Mouse (Mus musculus) liver, embryonic 15.5 days (tissue): ENCODE measurements at regions not wholly inside any gene's neighbourhood (a gene's known extent, or its start where the extent isn't known, plus 50 kb on each side); places are given as distances from the start of the nearest gene placed in this dataset.

Source experiments
- ATAC-seq: fragments of 200-750 bp; cut with Nextera tagmentation; 2 replicates; pipeline ENCODE4 v1.8.0; 2017; ENCODE audit warnings: moderate number of reproducible peaks, mild to moderate bottlenecking, moderate library complexity; ENCODE audit not compliant: insufficient read depth
- H3K27ac ChIP-seq: fragments of 300-500 bp; sonication (generic); replicated peaks from 2 replicates; pipeline ENCODE4 v1.5.1; 2015; ENCODE audit warnings: mild to moderate bottlenecking, inconsistent platforms
- H3K27me3 ChIP-seq: fragments of 300-500 bp; sonication (generic); 2 replicates; pipeline ENCODE4 v1.6.1; 2015; ENCODE audit warnings: mild to moderate bottlenecking, inconsistent platforms
- H3K36me3 ChIP-seq: fragments of 300-500 bp; sonication (generic); replicated peaks from 2 replicates; pipeline ENCODE4 v1.6.1; 2015; ENCODE audit warnings: moderate library complexity, mild to moderate bottlenecking, inconsistent platforms
- H3K4me1 ChIP-seq: fragments of 300-500 bp; sonication (generic); replicated peaks from 2 replicates; pipeline ENCODE4 v1.6.1; 2015; ENCODE audit warnings: inconsistent platforms
- H3K4me2 ChIP-seq: fragments of 300-500 bp; sonication (generic); 2 replicates; pipeline ENCODE4 v1.6.1; 2015; ENCODE audit warnings: moderate library complexity, mild to moderate bottlenecking, inconsistent platforms
- H3K4me3 ChIP-seq: fragments of 300-500 bp; sonication (generic); replicated peaks from 2 replicates; pipeline ENCODE4 v1.5.1; 2015; ENCODE audit warnings: mild to moderate bottlenecking, inconsistent platforms
- H3K9ac ChIP-seq: fragments of 300-500 bp; sonication (generic); 2 replicates; pipeline ENCODE4 v1.6.1; 2015; ENCODE audit warnings: moderate library complexity, mild to moderate bottlenecking, inconsistent platforms
- H3K9me3 ChIP-seq: fragments of 300-500 bp; sonication (generic); replicated peaks from 2 replicates; pipeline ENCODE4 v1.6.1; 2016; ENCODE audit warnings: inconsistent platforms
- WGBS: fragments of 180-500 bp; shearing (Covaris S2); methylation state at CpG from one replicate; pipeline ENCODE4 v1.1.7; 2015; ENCODE audit warnings: mixed read lengths; ENCODE audit not compliant: insufficient replicate concordance; 5-methylcytosine and 5-hydroxymethylcytosine counted together

- no peak overlapping the region for H3K4me2 ChIP-seq
- H3K4me1 ChIP-seq = no peaks in the 10 kb centered on the region
- no peak overlapping the region for H3K27ac ChIP-seq
- H3K9ac ChIP-seq = no peak overlapping the region
- no peak overlapping the region for H3K4me3 ChIP-seq
- 45% methylated on average over 15 of the region's 15 CpGs for WGBS
- peaks cover 12% of the 10 kb centered on the region; the same call in 1 of the 2 replicates for H3K27me3 ChIP-seq
- no peak for ATAC-seq
- H3K9me3 ChIP-seq = no peaks in the 10 kb centered on the region
- H3K36me3 ChIP-seq = no peaks in the 10 kb centered on the region
Measured at GRCm38 (mm10) chr1:55890511-55891151, 484.9 kb downstream of the Plcl1 start.

- Histone ChIP-seq H3K4me1 (no peaks in the 10 kb centered on the region), H3K36me3 (no peaks in the 10 kb centered on the region), H3K9ac (no peak overlapping the region), H3K27me3 (peaks cover 12% of the 10 kb centered on the region; the same call in 1 of the 2 replicates), H3K4me3 (no peak overlapping the region), H3K27ac (no peak overlapping the region), H3K4me2 (no peak overlapping the region), H3K9me3 (no peaks in the 10 kb centered on the region)
- WGBS = 65% methylated on average over 10 of the region's 10 CpGs
- ATAC-seq = no peak
Measured at GRCm38 (mm10) chr1:55891894-55892293, 486.2 kb downstream of the Plcl1 start.

DNA sequence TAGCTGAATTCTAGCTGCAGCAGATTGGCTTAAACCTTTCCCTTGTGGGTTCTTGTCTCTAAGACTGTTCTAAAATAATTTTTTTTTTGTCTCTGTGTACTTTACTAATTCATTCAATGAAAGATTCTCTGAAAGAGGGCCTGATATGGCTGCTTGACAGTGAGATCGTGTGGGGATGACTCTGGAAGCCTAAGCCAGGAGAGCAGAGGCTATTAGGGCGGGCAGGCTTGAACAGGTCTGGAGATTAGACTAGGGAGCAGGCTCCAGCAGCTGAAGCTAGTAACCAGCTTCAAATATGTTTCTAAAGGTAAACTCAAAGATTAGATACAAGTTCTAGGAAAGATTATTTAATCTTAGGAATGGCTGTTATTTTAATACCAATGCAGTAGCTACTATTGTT, 491.9 kb downstream of the Plcl1 start:
- H3K4me3 ChIP-seq = no peak overlapping the region
- no peak overlapping the region for H3K4me2 ChIP-seq
- no peak overlapping the region for H3K27ac ChIP-seq
- no peaks in the 10 kb centered on the region for H3K9me3 ChIP-seq
- H3K4me1 ChIP-seq = no peaks in the 10 kb centered on the region
- 47% methylated on average over 2 of the region's 2 CpGs for WGBS
- no peak overlapping the region for H3K9ac ChIP-seq
- no peaks in the 10 kb centered on the region for H3K36me3 ChIP-seq
- ATAC-seq = no peak
- H3K27me3 ChIP-seq = no peaks in the 10 kb centered on the region

GRCm38 (mm10) chr1:55898031-55898430, 492.3 kb downstream of the Plcl1 start:
- Histone ChIP-seq H3K4me2 (no peak overlapping the region), H3K9me3 (no peaks in the 10 kb centered on the region), H3K36me3 (no peaks in the 10 kb centered on the region), H3K9ac (no peak overlapping the region), H3K4me1 (no peaks in the 10 kb centered on the region), H3K27ac (no peak overlapping the region), H3K27me3 (no peaks in the 10 kb centered on the region), H3K4me3 (no peak overlapping the region)
- ATAC-seq = no peak
- 44% methylated on average over 3 of the region's 3 CpGs for WGBS

DNA sequence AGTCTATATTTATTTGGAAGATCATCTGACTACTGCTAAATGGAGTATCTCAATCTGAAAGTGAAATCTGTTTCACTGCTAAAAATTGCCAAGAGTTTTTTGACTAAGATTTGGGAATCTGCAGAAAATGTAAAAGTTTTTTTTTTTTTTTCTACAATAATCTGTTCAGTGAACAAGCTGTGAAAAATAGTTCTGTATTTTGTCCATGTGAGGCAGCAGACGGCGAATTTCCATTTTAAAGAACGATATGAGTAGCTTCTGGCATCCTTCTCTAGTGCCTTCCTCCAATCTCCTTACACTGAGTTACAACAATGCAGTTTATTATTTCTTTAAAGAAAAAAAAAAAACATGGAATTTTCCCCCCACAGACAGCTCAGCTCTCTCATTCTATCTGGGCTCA, 494.3 kb downstream of the Plcl1 start:
- Histone ChIP-seq H3K4me1 (no peaks in the 10 kb centered on the region), H3K4me3 (no peak overlapping the region), H3K4me2 (no peak overlapping the region), H3K9ac (no peak overlapping the region), H3K9me3 (no peaks in the 10 kb centered on the region), H3K36me3 (no peaks in the 10 kb centered on the region), H3K27ac (no peak overlapping the region), H3K27me3 (no peaks in the 10 kb centered on the region)
- no peak for ATAC-seq
- 62% methylated on average over 3 of the region's 3 CpGs for WGBS

DNA sequence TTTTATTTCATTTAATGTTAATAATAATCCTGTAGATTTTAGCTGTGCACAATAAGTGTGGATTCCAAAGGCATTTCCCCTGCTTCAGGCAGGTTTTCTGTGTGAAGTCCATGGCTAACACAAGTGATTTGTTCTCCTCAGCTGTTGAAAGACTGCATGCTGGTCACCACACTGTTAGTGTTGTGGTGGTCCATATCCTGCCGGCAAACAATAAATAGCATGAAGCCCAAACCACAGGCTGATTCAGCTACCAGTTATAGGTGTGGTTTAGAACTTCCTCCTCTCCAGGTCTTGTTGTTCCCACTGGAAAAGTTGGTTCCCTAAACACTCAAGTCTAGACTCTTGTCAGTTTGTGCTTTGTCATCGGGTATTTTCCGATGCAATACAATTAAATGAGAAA, 497.5 kb downstream of the Plcl1 start:
- 26% methylated on average over 3 of the region's 3 CpGs for WGBS
- Histone ChIP-seq H3K4me3 (no peak overlapping the region), H3K27ac (no peak overlapping the region), H3K4me1 (no peaks in the 10 kb centered on the region), H3K4me2 (no peak overlapping the region), H3K9me3 (no peaks in the 10 kb centered on the region), H3K9ac (no peak overlapping the region), H3K27me3 (no peaks in the 10 kb centered on the region), H3K36me3 (no peaks in the 10 kb centered on the region)
- ATAC-seq = no peak

GRCm38 (mm10) chr1:55904571-55904970, 498.9 kb downstream of the Plcl1 start:
- 14% methylated on average over 2 of the region's 2 CpGs for WGBS
- Histone ChIP-seq H3K9me3 (no peaks in the 10 kb centered on the region), H3K36me3 (no peaks in the 10 kb centered on the region), H3K4me2 (no peak overlapping the region), H3K9ac (no peak overlapping the region), H3K4me3 (no peak overlapping the region), H3K4me1 (no peaks in the 10 kb centered on the region), H3K27ac (no peak overlapping the region), H3K27me3 (no peaks in the 10 kb centered on the region)
- ATAC-seq = no peak

DNA sequence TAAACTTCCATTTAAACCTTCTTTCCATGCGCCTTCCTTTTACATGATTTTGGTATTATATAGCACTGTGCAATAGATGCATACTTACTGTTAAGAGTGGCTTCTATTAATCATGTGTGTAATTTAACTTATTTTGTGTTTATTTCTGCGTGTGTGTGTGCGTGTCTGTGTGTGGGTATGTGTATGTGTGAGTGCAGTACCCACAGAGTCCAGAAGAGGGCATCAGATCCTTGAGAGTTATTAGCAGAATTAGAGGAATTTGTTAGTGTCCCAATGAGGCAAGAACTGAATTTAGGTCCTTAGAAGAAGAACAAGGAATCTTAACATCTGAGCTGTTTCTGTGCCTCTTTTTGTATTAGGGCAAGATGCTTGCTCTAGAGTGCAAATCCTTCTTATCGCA, 499.5 kb downstream of the Plcl1 start:
- H3K4me3 ChIP-seq = no peak overlapping the region
- no peaks in the 10 kb centered on the region for H3K4me1 ChIP-seq
- H3K27me3 ChIP-seq = no peaks in the 10 kb centered on the region
- H3K9me3 ChIP-seq = no peaks in the 10 kb centered on the region
- H3K27ac ChIP-seq = no peak overlapping the region
- no peaks in the 10 kb centered on the region for H3K36me3 ChIP-seq
- H3K9ac ChIP-seq = no peak overlapping the region
- H3K4me2 ChIP-seq = no peak overlapping the region
- 84% methylated on average over 4 of the region's 4 CpGs for WGBS
- no peak for ATAC-seq

DNA sequence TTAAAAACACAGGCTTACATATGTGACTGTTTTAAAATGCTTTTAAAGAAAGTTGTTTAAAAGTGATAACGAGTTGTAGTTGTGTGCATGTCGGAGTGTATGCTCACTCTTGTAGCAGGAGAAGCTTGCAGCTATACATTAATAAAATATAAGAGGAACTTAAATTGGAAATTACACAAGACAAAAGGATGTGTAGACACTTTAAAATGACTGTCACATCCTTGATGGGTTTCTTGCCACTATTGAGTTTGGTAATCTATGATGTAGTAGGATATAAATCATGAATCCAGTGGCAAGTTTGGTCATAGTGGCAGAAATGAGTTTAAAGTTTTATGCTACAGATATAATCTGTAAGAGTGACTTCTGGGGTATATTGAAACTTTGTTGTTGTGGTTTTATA, 504.3 kb downstream of the Plcl1 start:
- no peaks in the 10 kb centered on the region for H3K4me1 ChIP-seq
- no peak overlapping the region for H3K4me2 ChIP-seq
- no peak overlapping the region for H3K9ac ChIP-seq
- WGBS = 69% methylated on average over 2 of the region's 2 CpGs
- no peak overlapping the region for H3K4me3 ChIP-seq
- H3K36me3 ChIP-seq = no peaks in the 10 kb centered on the region
- ATAC-seq = no peak
- no peaks in the 10 kb centered on the region for H3K9me3 ChIP-seq
- no peak overlapping the region for H3K27ac ChIP-seq
- no peaks in the 10 kb centered on the region for H3K27me3 ChIP-seq

DNA sequence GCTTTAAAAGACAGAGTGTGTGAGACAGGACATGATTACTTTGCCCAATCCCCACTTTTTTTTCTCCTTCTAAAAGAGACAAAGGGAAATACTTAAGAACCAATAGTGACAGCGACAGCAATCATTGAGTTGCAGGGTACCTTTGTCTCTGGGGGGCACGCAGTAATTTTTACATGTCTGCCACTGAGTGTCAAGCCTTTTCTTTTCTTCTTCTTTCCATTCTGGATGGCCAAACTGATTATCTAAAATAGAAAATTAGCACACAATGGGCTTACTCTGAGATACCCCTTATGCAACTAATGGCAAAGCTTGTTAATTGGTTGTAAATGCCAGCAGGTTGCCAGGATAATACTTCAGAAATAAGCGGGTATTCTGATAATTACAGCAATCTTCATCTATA, 508.6 kb downstream of the Plcl1 start:
- H3K9ac ChIP-seq = no peak overlapping the region
- H3K9me3 ChIP-seq = no peaks in the 10 kb centered on the region
- no peak for ATAC-seq
- H3K36me3 ChIP-seq = no peaks in the 10 kb centered on the region
- H3K4me1 ChIP-seq = no peaks in the 10 kb centered on the region
- no peak overlapping the region for H3K4me3 ChIP-seq
- 67% methylated on average over 3 of the region's 3 CpGs for WGBS
- no peaks in the 10 kb centered on the region for H3K27me3 ChIP-seq
- H3K4me2 ChIP-seq = no peak overlapping the region
- no peak overlapping the region for H3K27ac ChIP-seq

- Histone ChIP-seq H3K27me3 (no peaks in the 10 kb centered on the region), H3K9ac (no peak overlapping the region), H3K27ac (no peak overlapping the region), H3K4me1 (no peaks in the 10 kb centered on the region), H3K4me3 (no peak overlapping the region), H3K4me2 (no peak overlapping the region), H3K36me3 (no peaks in the 10 kb centered on the region), H3K9me3 (no peaks in the 10 kb centered on the region)
- no peak for ATAC-seq
- WGBS = 57% methylated on average over 11 of the region's 11 CpGs
Measured at GRCm38 (mm10) chr1:55915940-55916339, 510.2 kb downstream of the Plcl1 start.

DNA sequence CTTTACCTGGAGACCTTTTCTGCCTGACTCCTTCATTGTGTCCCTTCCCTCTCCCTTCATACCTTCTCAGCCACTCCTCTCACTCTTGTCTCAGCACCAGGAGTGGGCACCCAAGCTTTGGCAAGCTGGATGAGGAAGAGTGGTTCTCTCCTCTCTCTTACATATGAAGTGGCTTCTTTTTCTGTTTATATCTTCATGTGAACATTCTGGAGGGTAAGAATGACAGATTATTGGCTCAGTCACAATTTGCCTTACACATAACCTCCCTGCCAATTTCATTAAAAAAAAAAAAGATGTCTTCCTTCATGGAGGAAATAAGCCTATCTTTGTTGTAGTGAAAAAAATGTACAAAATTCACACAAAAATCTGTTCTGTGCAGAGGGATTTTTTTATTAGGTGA, 513.8 kb downstream of the Plcl1 start:
- Histone ChIP-seq H3K4me2 (no peak overlapping the region), H3K27me3 (no peaks in the 10 kb centered on the region), H3K27ac (no peak overlapping the region)

More for the DNA sequence above, 513.8 kb downstream of the Plcl1 start:
- Histone ChIP-seq H3K9me3 (no peaks in the 10 kb centered on the region), H3K4me3 (no peak overlapping the region), H3K9ac (no peak overlapping the region), H3K36me3 (no peaks in the 10 kb centered on the region), H3K4me1 (no peaks in the 10 kb centered on the region)
- no peak for ATAC-seq
